Mouse (Mus musculus) liver, embryonic 13.5 days (tissue): ENCODE results near the gene Cstf2. TPM values are rescaled to one million over a fixed set of nuclear protein-coding genes. Genes with fewer than 3 reads are reported as not detected.
A peak's percentile ranks its signal among the peaks of the same experiment; 100 is the strongest.

Source experiments
- ATAC-seq: fragments of 200-750 bp; cut with Nextera tagmentation; 2 replicates; pipeline ENCODE4 v1.8.0; 2017; ENCODE audit warnings: low read depth, mild to moderate bottlenecking, moderate number of reproducible peaks, moderate library complexity
- DNase-seq: peaks from one replicate; pipeline ENCODE4 v3.0.0; 2022
- H3K27ac ChIP-seq: fragments of 300-500 bp; sonication (generic); 2 replicates; pipeline ENCODE4 v1.5.1; 2015; ENCODE audit warnings: moderate library complexity, mild to moderate bottlenecking, inconsistent platforms
- H3K27me3 ChIP-seq: fragments of 300-500 bp; sonication (generic); 2 replicates; pipeline ENCODE4 v1.6.1; 2015; ENCODE audit warnings: mild to moderate bottlenecking, inconsistent platforms
- H3K36me3 ChIP-seq: fragments of 300-500 bp; sonication (generic); 2 replicates; pipeline ENCODE4 v1.6.1; 2015; ENCODE audit warnings: mild to moderate bottlenecking, inconsistent platforms
- H3K4me1 ChIP-seq: fragments of 300-500 bp; sonication (generic); replicated peaks from 2 replicates; pipeline ENCODE4 v1.6.1; 2015; ENCODE audit warnings: inconsistent platforms
- H3K4me2 ChIP-seq: fragments of 300-500 bp; sonication (generic); 2 replicates; pipeline ENCODE4 v1.6.1; 2015; ENCODE audit warnings: inconsistent platforms, mild to moderate bottlenecking, moderate library complexity
- H3K4me3 ChIP-seq: fragments of 300-500 bp; sonication (generic); replicated peaks from 2 replicates; pipeline ENCODE4 v1.5.1; 2015; ENCODE audit warnings: mild to moderate bottlenecking, inconsistent platforms
- H3K9ac ChIP-seq: fragments of 300-500 bp; sonication (generic); 2 replicates; pipeline ENCODE4 v1.6.1; 2015; ENCODE audit warnings: mild to moderate bottlenecking, inconsistent platforms
- H3K9me3 ChIP-seq: fragments of 300-500 bp; sonication (generic); replicated peaks from 2 replicates; pipeline ENCODE4 v1.6.1; 2016; ENCODE audit warnings: inconsistent platforms
- WGBS: fragments of 180-500 bp; shearing (Covaris S2); methylation state at CpG from one replicate; pipeline ENCODE4 v1.1.7; 2015; ENCODE audit not compliant: insufficient replicate concordance; 5-methylcytosine and 5-hydroxymethylcytosine counted together
- polyA plus RNA-seq: library from polyadenylated mRNA; unstranded; fragments of >200 nt; fragmentation: Nextera tagmentation; extraction: Ambion mirVana; gene quantifications from 2 replicates; pipeline ENCODE4 v1.2.1, GENCODE M21; 2015

The Cstf2 gene
- polyA plus RNA-seq = 25.3 and 32.1 TPM in 2 replicates

GRCm38 (mm10) chrX:134058987-134059712 is at the start of gene Cstf2:
TSS of gene Cstf2 (plus strand) at chrX:134059187.
- H3K36me3 ChIP-seq = peaks cover 26% of the 10 kb centered on the region
- peak within 1 kb of the TSS; percentile 79 for H3K9ac ChIP-seq
- H3K9me3 ChIP-seq = no peaks in the 10 kb centered on the region
- ATAC-seq (peak; percentile 97), DNase-seq (peak; percentile 90)
- peaks cover 8% of the 10 kb centered on the region for H3K4me1 ChIP-seq
- H3K4me3 ChIP-seq = peak within 1 kb of the TSS; percentile 70
- peak within 1 kb of the TSS; percentile 67 for H3K4me2 ChIP-seq
- H3K27ac ChIP-seq = peak within 1 kb of the TSS; percentile 80
- 17% methylated on average over 73 of the region's 77 CpGs for WGBS
- H3K27me3 ChIP-seq = no peaks in the 10 kb centered on the region

GRCm38 (mm10) chrX:134019005-134019404 is 40.0 kb upstream of the Cstf2 start:
- ATAC-seq = no peak

GRCm38 (mm10) chrX:134020664-134021063 is 38.3 kb upstream of the Cstf2 start:
- no peak overlapping the region for H3K4me2 ChIP-seq
- H3K9me3 ChIP-seq = no peaks in the 10 kb centered on the region
- H3K9ac ChIP-seq = no peak overlapping the region
- no peak overlapping the region for H3K4me3 ChIP-seq
- H3K27me3 ChIP-seq = no peaks in the 10 kb centered on the region
- H3K27ac ChIP-seq = no peak overlapping the region
- whole genome bisulfite sequencing = 33% methylated on average over 5 of the region's 5 CpGs
- DNase-seq (no peak), ATAC-seq (no peak)
- H3K4me1 ChIP-seq = no peaks in the 10 kb centered on the region
- H3K36me3 ChIP-seq = no peaks in the 10 kb centered on the region

More at GRCm38 (mm10) chrX:134019005-134019404, 40.0 kb upstream of the Cstf2 start:
- H3K27me3 ChIP-seq = no peaks in the 10 kb centered on the region
- H3K4me3 ChIP-seq = no peak overlapping the region
- DNase-seq = peak; percentile 1
- WGBS = 11% methylated on average over 9 of the region's 9 CpGs
- no peaks in the 10 kb centered on the region for H3K9me3 ChIP-seq
- no peak overlapping the region for H3K27ac ChIP-seq
- no peak overlapping the region for H3K4me2 ChIP-seq
- H3K4me1 ChIP-seq = no peaks in the 10 kb centered on the region
- no peak overlapping the region for H3K9ac ChIP-seq
- H3K36me3 ChIP-seq = no peaks in the 10 kb centered on the region

GRCm38 (mm10) chrX:134048994-134049393 is 10.0 kb upstream of the Cstf2 start:
- Histone ChIP-seq H3K4me1 (no peaks in the 10 kb centered on the region), H3K36me3 (no peaks in the 10 kb centered on the region), H3K9ac (no peak overlapping the region), H3K4me3 (no peak overlapping the region), H3K27ac (no peak overlapping the region), H3K4me2 (no peak overlapping the region), H3K9me3 (no peaks in the 10 kb centered on the region), H3K27me3 (no peaks in the 10 kb centered on the region)
- DNase-seq = no peak
- ATAC-seq = no peak
- 49% methylated on average over 1 of the region's 1 CpGs for WGBS

GRCm38 (mm10) chrX:134056897-134057296 is 2.1 kb upstream of the Cstf2 start:
- H3K9ac ChIP-seq = no peak overlapping the region
- H3K36me3 ChIP-seq = peaks cover 13% of the 10 kb centered on the region
- no peak overlapping the region for H3K4me2 ChIP-seq
- H3K4me3 ChIP-seq = no peak overlapping the region
- WGBS = 68% methylated on average over 2 of the region's 2 CpGs
- no peaks in the 10 kb centered on the region for H3K27me3 ChIP-seq
- H3K27ac ChIP-seq = no peak overlapping the region
- H3K4me1 ChIP-seq = peaks cover 8% of the 10 kb centered on the region
- ATAC-seq = no peak
- no peak for DNase-seq
- H3K9me3 ChIP-seq = no peaks in the 10 kb centered on the region

GRCm38 (mm10) chrX:134058040-134058875 is 729 bp upstream of the Cstf2 start:
- no peak overlapping the region for H3K27ac ChIP-seq
- no peak for DNase-seq
- WGBS = 66% methylated on average over 14 of the region's 14 CpGs

GRCm38 (mm10) chrX:134059764-134060163 is 777 bp downstream of the Cstf2 start:
- peaks cover 31% of the 10 kb centered on the region for H3K36me3 ChIP-seq
- peak overlapping the region; percentile 79 for H3K9ac ChIP-seq
- H3K27ac ChIP-seq = peak overlapping the region; percentile 80; the same call in 1 of the 2 replicates
- 15% methylated on average over 10 of the region's 10 CpGs for WGBS
- DNase-seq = no peak
- peaks cover 8% of the 10 kb centered on the region for H3K4me1 ChIP-seq
- H3K27me3 ChIP-seq = no peaks in the 10 kb centered on the region
- H3K4me3 ChIP-seq = peak overlapping the region; percentile 70
- peak overlapping the region; percentile 67 for H3K4me2 ChIP-seq
- ATAC-seq = no peak
- no peaks in the 10 kb centered on the region for H3K9me3 ChIP-seq

More at GRCm38 (mm10) chrX:134058040-134058875, 729 bp upstream of the Cstf2 start:
- 0 out of 2 replicates have a peak, but pooled peaks have one; percentile 1 for ATAC-seq
- Histone ChIP-seq H3K27me3 (no peaks in the 10 kb centered on the region), H3K4me1 (peaks cover 8% of the 10 kb centered on the region), H3K36me3 (peaks cover 25% of the 10 kb centered on the region), H3K4me3 (peak overlapping the region; percentile 70), H3K4me2 (peak overlapping the region; percentile 67; the same call in 1 of the 2 replicates), H3K9ac (no peak overlapping the region), H3K9me3 (no peaks in the 10 kb centered on the region)

GRCm38 (mm10) chrX:134085453-134085852 is 26.5 kb downstream of the Cstf2 start:
- Histone ChIP-seq H3K27me3 (no peaks in the 10 kb centered on the region), H3K4me1 (no peaks in the 10 kb centered on the region), H3K9me3 (no peaks in the 10 kb centered on the region), H3K36me3 (peaks cover 28% of the 10 kb centered on the region), H3K4me3 (no peak overlapping the region), H3K27ac (no peak overlapping the region), H3K4me2 (no peak overlapping the region), H3K9ac (no peak overlapping the region)
- ATAC-seq = no peak
- 74% methylated on average over 1 of the region's 1 CpGs for WGBS
- DNase-seq = no peak

GRCm38 (mm10) chrX:134102641-134103040 is 43.7 kb downstream of the Cstf2 start:
- no peaks in the 10 kb centered on the region for H3K36me3 ChIP-seq
- WGBS = 58% methylated on average over 2 of the region's 2 CpGs

GRCm38 (mm10) chrX:134111767-134112166 is 52.8 kb downstream of the Cstf2 start:
- no peak overlapping the region for H3K4me3 ChIP-seq
- no peak overlapping the region for H3K27ac ChIP-seq
- no peaks in the 10 kb centered on the region for H3K27me3 ChIP-seq
- no peaks in the 10 kb centered on the region for H3K4me1 ChIP-seq
- WGBS = 23% methylated on average over 3 of the region's 3 CpGs
- no peak overlapping the region for H3K9ac ChIP-seq
- no peaks in the 10 kb centered on the region for H3K36me3 ChIP-seq
- ATAC-seq = no peak
- DNase-seq = no peak
- H3K9me3 ChIP-seq = no peaks in the 10 kb centered on the region
- no peak overlapping the region for H3K4me2 ChIP-seq

More at GRCm38 (mm10) chrX:134102641-134103040, 43.7 kb downstream of the Cstf2 start:
- H3K27ac ChIP-seq = no peak overlapping the region
- no peak for DNase-seq
- no peaks in the 10 kb centered on the region for H3K4me1 ChIP-seq
- H3K9ac ChIP-seq = no peak overlapping the region
- no peak overlapping the region for H3K4me3 ChIP-seq
- H3K4me2 ChIP-seq = no peak overlapping the region
- no peak for ATAC-seq
- H3K27me3 ChIP-seq = no peaks in the 10 kb centered on the region
- no peaks in the 10 kb centered on the region for H3K9me3 ChIP-seq

GRCm38 (mm10) chrX:134116417-134116816 is 57.4 kb downstream of the Cstf2 start:
- H3K27me3 ChIP-seq = no peaks in the 10 kb centered on the region
- no peaks in the 10 kb centered on the region for H3K4me1 ChIP-seq
- H3K9ac ChIP-seq = no peak overlapping the region
- no peak overlapping the region for H3K27ac ChIP-seq
- ATAC-seq (no peak), DNase-seq (no peak)
- H3K9me3 ChIP-seq = no peaks in the 10 kb centered on the region
- 35% methylated on average over 3 of the region's 3 CpGs for WGBS
- no peak overlapping the region for H3K4me3 ChIP-seq
- no peak overlapping the region for H3K4me2 ChIP-seq
- H3K36me3 ChIP-seq = no peaks in the 10 kb centered on the region
